Mouse (Mus musculus) gastrocnemius, adult 2 months (tissue): ENCODE data around the gene Scrn2. TPM values are rescaled to one million over a fixed set of nuclear protein-coding genes. Genes with fewer than 3 reads are reported as not detected.
A peak's percentile ranks its signal among the peaks of the same experiment; 100 is the strongest.

Experiments
- DNase-seq: peaks from one replicate; pipeline ENCODE4 v3.0.0; 2022
- H3K27ac ChIP-seq: fragments of 200-600 bp; 2 replicates; pipeline ENCODE4 v1.8.1; 2022; ENCODE audit warnings: mild to moderate bottlenecking
- H3K4me3 ChIP-seq: fragments of 200-600 bp; 2 replicates; pipeline ENCODE4 v1.8.1; 2022; ENCODE audit warnings: mild to moderate bottlenecking, moderate library complexity
- CTCF ChIP-seq: fragments of 200-600 bp; IDR thresholded peaks from 2 replicates; pipeline ENCODE4 v1.8.1; 2022; ENCODE audit warnings: antibody characterized with exemption, mild to moderate bottlenecking, moderate library complexity
- intact Hi-C: fragments of 180-260 bp; cut with DNase I; formaldehyde crosslinking; loops from one replicate; pipeline ENCODE4 v1.15.1; 2025
- total RNA-seq, 2 experiments: library from RNA; stranded (reverse); gene quantifications; 2 replicates each; pipeline ENCODE4 v1.2.3; 2021

Gene Scrn2
- total RNA-seq, 2 experiments from 2014 or later, result 10.4 to 11.4 TPM

- Histone ChIP-seq H3K4me3 (peak overlapping the region; percentile 86), H3K27ac (0 out of 2 replicates have a peak overlapping the region, but pooled peaks have one; percentile 78)
- intact Hi-C loops, result no loop called here
- DNase-seq, result no peak
- no peak for TF ChIP-seq CTCF
Observed at GRCm38 (mm10) chr11:97021121-97021765, 8.5 kb upstream of the Scrn2 start.

- Histone ChIP-seq H3K4me3 (peak overlapping the region; percentile 86), H3K27ac (peak overlapping the region; percentile 78)
- peak; percentile 85 for DNase-seq
- intact Hi-C loops, result no loop called here
- TF ChIP-seq CTCF, result peak; percentile 58
Observed at GRCm38 (mm10) chr11:97021873-97022484, 7.8 kb upstream of the Scrn2 start.

GRCm38 (mm10) chr11:97024977-97025376, 4.8 kb upstream of the Scrn2 start:
- TF ChIP-seq CTCF, result no peak
- intact Hi-C loops, result loop anchor here (2.0 kb wide), 1 partner anchor 108 kb away; the partner anchor contains the start of gene Cdk5rap3
- H3K4me3 ChIP-seq, result no peak overlapping the region
- DNase-seq, result no peak
- no peak overlapping the region for H3K27ac ChIP-seq

- DNase-seq, result peak; percentile 89
- intact Hi-C loops, result loop anchor here (1.0 to 2.0 kb wide), 2 partner anchors 44 to 109 kb away; partner anchors contain the start of genes Cdk5rap3 and Sp2
- H3K27ac ChIP-seq, result peak overlapping the region; percentile 74
- peak; percentile 99 for TF ChIP-seq CTCF
- H3K4me3 ChIP-seq, result peak overlapping the region; percentile 67
Observed at GRCm38 (mm10) chr11:97025721-97026344, 3.9 kb upstream of the Scrn2 start.

- TF ChIP-seq CTCF, result no peak
- Histone ChIP-seq H3K27ac (peak overlapping the region; percentile 92), H3K4me3 (peak overlapping the region; percentile 86)
- intact Hi-C loops, result no loop called here
- no peak for DNase-seq
Observed at GRCm38 (mm10) chr11:97030426-97030825, 688 bp downstream of the Scrn2 start.

- no peak for TF ChIP-seq CTCF
- Histone ChIP-seq H3K27ac (no peak overlapping the region), H3K4me3 (no peak overlapping the region)
- intact Hi-C loops, result no loop called here
- DNase-seq, result no peak
Observed at GRCm38 (mm10) chr11:97031977-97032376, 2.2 kb downstream of the Scrn2 start.

GRCm38 (mm10) chr11:97032499-97032898, 2.8 kb downstream of the Scrn2 start:
- no peak for DNase-seq
- intact Hi-C loops, result no loop called here
- Histone ChIP-seq H3K27ac (no peak overlapping the region), H3K4me3 (no peak overlapping the region)
- no peak for TF ChIP-seq CTCF

GRCm38 (mm10) chr11:97033781-97034180, 4.0 kb downstream of the Scrn2 start:
- no peak for DNase-seq
- H3K27ac ChIP-seq, result no peak overlapping the region
- no peak for TF ChIP-seq CTCF
- no peak overlapping the region for H3K4me3 ChIP-seq
- intact Hi-C loops, result no loop called here

- no peak overlapping the region for H3K27ac ChIP-seq
- no peak for DNase-seq
- no peak for TF ChIP-seq CTCF
- no peak overlapping the region for H3K4me3 ChIP-seq
- intact Hi-C loops, result no loop called here
Observed at GRCm38 (mm10) chr11:97036141-97036540, 6.4 kb downstream of the Scrn2 start.

- H3K4me3 ChIP-seq, result no peak overlapping the region
- H3K27ac ChIP-seq, result no peak overlapping the region
- DNase-seq, result no peak
- TF ChIP-seq CTCF, result no peak
- intact Hi-C loops, result no loop called here
Observed at GRCm38 (mm10) chr11:97038881-97039280, 9.1 kb downstream of the Scrn2 start.

- intact Hi-C loops, result no loop called here
- H3K27ac ChIP-seq, result no peak overlapping the region
- H3K4me3 ChIP-seq, result peak overlapping the region; percentile 74
- no peak for DNase-seq
- TF ChIP-seq CTCF, result no peak
Observed at GRCm38 (mm10) chr11:97040301-97041021, 10.7 kb downstream of the Scrn2 start.

- intact Hi-C loops, result no loop called here
- peak within 1 kb of the TSS; percentile 74 for H3K4me3 ChIP-seq
- peak within 1 kb of the TSS; percentile 96 for H3K27ac ChIP-seq
- DNase-seq, result peak; percentile 93
- no peak for TF ChIP-seq CTCF
Observed at GRCm38 (mm10) chr11:97041022-97041899, 11.5 kb downstream of the Scrn2 start, which contains the start of the genes Lrrc46 and Mrpl10. Lrrc46 (minus strand) TSS chr11:97041407. Mrpl10 (plus strand) TSS chr11:97041560.
